8 mouse cellular contexts compared by ENCODE assay signal in the genomic region with DNA sequence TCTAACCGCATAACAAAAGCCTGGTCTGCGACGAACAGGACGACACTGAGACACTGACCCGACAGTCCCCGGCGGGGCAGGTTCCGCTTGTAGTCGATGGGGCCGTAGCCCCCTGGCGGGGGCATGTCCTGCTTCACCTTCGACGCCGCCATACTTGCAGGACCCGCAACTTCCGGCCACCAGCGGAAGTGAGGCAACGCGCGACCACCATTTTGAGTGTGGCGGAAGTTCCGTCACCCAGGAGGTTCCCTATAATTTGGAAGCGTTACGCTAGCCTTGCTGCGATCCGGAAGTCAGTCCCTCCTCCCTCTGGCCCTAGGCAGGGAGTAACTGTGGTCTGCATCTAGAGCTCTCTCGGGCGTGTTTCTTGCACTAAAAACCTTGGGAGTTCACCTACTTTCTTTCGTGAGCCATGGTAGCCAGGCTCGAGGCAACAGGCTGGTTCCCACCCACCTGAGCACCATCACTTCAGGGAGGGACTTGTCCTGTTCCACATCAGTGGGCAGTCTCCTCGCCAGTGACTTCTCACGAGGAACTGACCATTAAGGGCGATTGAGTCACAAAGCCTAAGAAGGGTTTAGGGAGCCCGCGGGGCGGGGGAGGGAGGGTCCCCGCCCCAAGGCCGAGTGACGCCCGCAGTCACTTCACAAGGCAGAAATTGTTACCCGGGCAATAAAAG. TPM values are rescaled to one million over a fixed set of nuclear protein-coding genes. Genes with fewer than 3 reads are reported as not detected.
A peak's percentile ranks its signal among the peaks of the same experiment; 100 is the strongest.
DNase-seq lines count a peak whose midpoint lies in the region; ATAC-seq lines count a peak whose summit lies in the region.

No protein-coding gene starts in this region.

- peaks cover 14% of the 10 kb centered on the region for H3K36me3 ChIP-seq in hindbrain, embryonic 12.5 days

- peak overlapping the region; percentile 88 for H3K27ac ChIP-seq in hindbrain, embryonic 12.5 days

- H3K4me3 ChIP-seq in hindbrain, embryonic 12.5 days = peak overlapping the region; percentile 71

- no peaks in the 10 kb centered on the region for H3K9me3 ChIP-seq in hindbrain, embryonic 12.5 days (replicated peaks)

- peak overlapping the region; percentile 80 for H3K9ac ChIP-seq in hindbrain, embryonic 12.5 days

- peak; percentile 99 for DNase-seq in NIH3T3 (ENCODE audit: low read depth)
- peak; percentile 98 for DNase-seq in cerebellum, postnatal 10 days
- DNase-seq in frontal cortex, postnatal 10 days (ENCODE audit: low spot score in 2 of 2) = peak; percentile 91 to 96
- peak; percentile 98 for DNase-seq in layer of hippocampus, postnatal 14 days (ENCODE audit: low spot score in 2 of 2)
- DNase-seq in lung, postnatal 14 days = peak; percentile 99
- peak; percentile 92 for DNase-seq in retina, adult 2 months (ENCODE audit: low read depth, low spot score)
- DNase-seq in thymus, postnatal 36 days = peak; percentile 96 to 98

- H3K4me2 ChIP-seq in hindbrain, embryonic 12.5 days (replicated peaks) = peak overlapping the region; percentile 95

- no peaks in the 10 kb centered on the region for H3K27me3 ChIP-seq in hindbrain, embryonic 12.5 days

- ATAC-seq in hindbrain, embryonic 12.5 days (ENCODE audit: low FRiP score) = peak; percentile 72

- peaks cover 45% of the 10 kb centered on the region for H3K4me1 ChIP-seq in hindbrain, embryonic 12.5 days

- WGBS in hindbrain, embryonic 12.5 days = 2% methylated on average over 41 of the region's 41 CpGs

RNA-seq across cellular contexts. Expression of gene Tssk6, which starts 0.4 kb away (rescaled TPM):
- 4.1 and 4.7 TPM in 2 replicates for polyA plus RNA-seq in hindbrain, embryonic 12.5 days (2016; fragmentation: Nextera tagmentation; extraction: Ambion mirVana)
- total RNA-seq in layer of hippocampus, postnatal 14 days (2021) = under 1 TPM; 0.25 to 0.48 TPM

RNA-seq across cellular contexts. Expression of gene Ndufa13, which starts 0.7 kb away (rescaled TPM):
- 160 and 167 TPM in 2 replicates for polyA plus RNA-seq in hindbrain, embryonic 12.5 days (2016; fragmentation: Nextera tagmentation; extraction: Ambion mirVana)
- 100 to 1,000 TPM; 152 to 159 TPM for total RNA-seq in layer of hippocampus, postnatal 14 days (2021)

RNA-seq across cellular contexts. Expression of gene Yjefn3, which starts 0.9 kb away (rescaled TPM):
- polyA plus RNA-seq in hindbrain, embryonic 12.5 days (2016; fragmentation: Nextera tagmentation; extraction: Ambion mirVana) = 10.1 and 12.4 TPM in 2 replicates
- 10 to 100 TPM; 19.8 to 24.6 TPM for total RNA-seq in layer of hippocampus, postnatal 14 days (2021)

RNA-seq across cellular contexts. Expression of gene Cilp2, which starts 14.1 kb away (rescaled TPM):
- 1.2 and 1.5 TPM in 2 replicates for polyA plus RNA-seq in hindbrain, embryonic 12.5 days (2016; fragmentation: Nextera tagmentation; extraction: Ambion mirVana)
- 1 to 10 TPM; 1.6 to 2.4 TPM for total RNA-seq in layer of hippocampus, postnatal 14 days (2021)

Comparison
In these comparisons a context has a peak if more than half of its experiments do, and no peak if none do; other contexts are left out.
1. Peak in every context shown above with its lines: DNase-seq, ATAC-seq, H3K4me3 ChIP-seq and H3K27ac ChIP-seq.